Mouse (Mus musculus) spleen, adult 2 months (tissue): ENCODE measurements at regions not wholly inside any gene's neighbourhood (a gene's known extent, or its start where the extent isn't known, plus 50 kb on each side); places are given as distances from the start of the nearest gene placed in this dataset.

Experiments
- CTCF ChIP-seq: fragments of 200-500 bp; IDR thresholded peaks from 2 replicates; pipeline ENCODE4 v1.5.1; 2011; ENCODE audit warnings: mild to moderate bottlenecking, inconsistent platforms; ENCODE audit not compliant: insufficient read depth, insufficient read length, insufficient replicate concordance; ENCODE audit errors: extremely low read depth
- POLR2A ChIP-seq: fragments of 200-500 bp; IDR thresholded peaks from 2 replicates; pipeline ENCODE4 v1.6.1; 2011; ENCODE audit warnings: low read depth, low read length, inconsistent platforms

GRCm38 (mm10) chr10:61019566-61019965, 69.6 kb upstream of the Pcbd1 start:
- no peak for TF ChIP-seq POLR2A
- no peak for TF ChIP-seq CTCF
